Mouse (Mus musculus): ENCODE measurements around the gene Egfl7.

DNA sequence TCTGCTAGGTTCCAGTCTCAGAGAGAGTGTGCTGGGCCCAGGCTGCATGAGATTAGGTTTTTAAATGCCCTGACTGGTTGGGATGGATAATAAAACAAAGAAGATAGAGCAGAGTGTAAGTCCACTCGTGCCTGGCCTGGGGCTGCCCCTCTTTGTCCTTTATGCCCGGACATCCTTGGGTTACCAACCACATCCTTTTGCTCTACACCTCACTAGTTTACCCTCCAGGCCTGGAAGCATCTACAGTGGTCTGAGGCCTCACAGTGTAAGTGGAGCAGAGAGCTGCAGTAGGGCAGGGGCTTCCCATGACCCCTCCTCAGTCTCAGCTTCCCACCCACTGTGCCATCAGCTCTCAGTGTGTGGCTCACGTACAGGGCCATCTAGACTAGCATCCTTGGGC is 45.7 kb upstream of the Egfl7 start:
- TF ChIP-seq CTCF (IDR thresholded peaks at IDR 0.05; ENCODE audit: low read depth, low read length) (no peak), EP300 (IDR thresholded peaks at IDR 0.05; ENCODE audit: insufficient read depth, low read depth, low read length) (no peak)

All from ES-Bruce4 (cell line).